Mouse (Mus musculus) spleen, adult 2 months (tissue): ENCODE data around the gene Itpr1.

Source experiments
- CTCF ChIP-seq: fragments of 200-500 bp; IDR thresholded peaks from 2 replicates; pipeline ENCODE4 v1.5.1; 2011; ENCODE audit warnings: mild to moderate bottlenecking, inconsistent platforms; ENCODE audit not compliant: insufficient read depth, insufficient read length, insufficient replicate concordance; ENCODE audit errors: extremely low read depth
- POLR2A ChIP-seq: fragments of 200-500 bp; IDR thresholded peaks from 2 replicates; pipeline ENCODE4 v1.6.1; 2011; ENCODE audit warnings: low read depth, low read length, inconsistent platforms

DNA sequence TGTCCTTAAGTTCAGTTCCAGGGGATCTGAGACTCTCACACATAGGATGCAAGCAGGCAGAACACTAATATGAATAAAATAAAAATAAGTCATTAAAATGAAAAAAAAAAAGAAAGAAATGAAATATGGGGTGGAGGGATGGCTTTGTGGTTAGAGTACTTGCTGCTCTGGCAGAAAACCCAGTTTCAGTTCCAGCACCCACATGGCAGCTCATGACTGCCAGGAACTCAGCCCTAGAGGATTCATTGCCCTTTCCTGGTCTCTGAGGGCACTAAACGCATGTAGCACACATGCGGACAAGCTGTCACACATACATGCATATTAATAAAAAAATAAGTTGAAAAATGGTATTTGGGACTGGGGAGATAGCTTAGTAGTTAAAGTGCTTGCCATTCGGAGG is 17.7 kb downstream of the Itpr1 start:
- no peak for TF ChIP-seq CTCF
- TF ChIP-seq POLR2A: no peak
